Mouse (Mus musculus) layer of hippocampus, adult 11-12 months (tissue): Measurements from ENCODE around the gene Dcun1d4.
A peak's percentile ranks its signal among the peaks of the same experiment; 100 is the strongest.
"Not testable (repeated sequence)": the region's sequence is repeated elsewhere in the genome, so short reads cannot be mapped to it uniquely, and the experiment has no call there.

ENCODE experiments used
- DNase-seq: peaks from one replicate; pipeline ENCODE4 v3.0.0; 2022; ENCODE audit warnings: low spot score

Gene Dcun1d4

GRCm38 (mm10) chr5:73548237-73548636 lies 67.4 kb downstream of the Dcun1d4 start:
- DNase-seq = no peak

- DNase-seq = no peak
These were observed 68.0 kb downstream of the Dcun1d4 start for GRCm38 (mm10) chr5:73548838-73549237.

GRCm38 (mm10) chr5:73551836-73552235 lies 71.0 kb downstream of the Dcun1d4 start:
- DNase-seq = no peak

- no peak for DNase-seq
These were observed 73.1 kb downstream of the Dcun1d4 start for GRCm38 (mm10) chr5:73553903-73554302.

- no peak for DNase-seq
These were observed 74.5 kb downstream of the Dcun1d4 start for GRCm38 (mm10) chr5:73555096-73555852.

GRCm38 (mm10) chr5:73556733-73557425 lies 76.1 kb downstream of the Dcun1d4 start:
- DNase-seq = no peak

GRCm38 (mm10) chr5:73558756-73559155 lies 78.0 kb downstream of the Dcun1d4 start:
- DNase-seq = no peak

- no peak for DNase-seq
These were observed 83.2 kb downstream of the Dcun1d4 start for GRCm38 (mm10) chr5:73564038-73564437.

GRCm38 (mm10) chr5:73566119-73566518 lies 85.3 kb downstream of the Dcun1d4 start:
- DNase-seq = no peak

GRCm38 (mm10) chr5:73566892-73567291 lies 86.1 kb downstream of the Dcun1d4 start:
- DNase-seq = no peak

- DNase-seq = no peak
These were observed 88.4 kb downstream of the Dcun1d4 start for GRCm38 (mm10) chr5:73569181-73569580.

- DNase-seq = no peak
These were observed 90.8 kb downstream of the Dcun1d4 start for GRCm38 (mm10) chr5:73571395-73572156.

- no peak for DNase-seq
These were observed 92.0 kb downstream of the Dcun1d4 start for GRCm38 (mm10) chr5:73572846-73573245.

GRCm38 (mm10) chr5:73573789-73574188 lies 93.0 kb downstream of the Dcun1d4 start:
- DNase-seq = no peak

GRCm38 (mm10) chr5:73574616-73575015 lies 93.8 kb downstream of the Dcun1d4 start:
- DNase-seq = no peak

GRCm38 (mm10) chr5:73576708-73577107 lies 95.9 kb downstream of the Dcun1d4 start:
- no peak for DNase-seq

GRCm38 (mm10) chr5:73578131-73578530 lies 97.3 kb downstream of the Dcun1d4 start:
- DNase-seq = no peak

- DNase-seq = not testable (repeated sequence)
These were observed 103.2 kb downstream of the Dcun1d4 start for GRCm38 (mm10) chr5:73584011-73584410.

GRCm38 (mm10) chr5:73585212-73586115 lies 104.7 kb downstream of the Dcun1d4 start:
- peak; percentile 36 for DNase-seq

GRCm38 (mm10) chr5:73586597-73586996 lies 105.8 kb downstream of the Dcun1d4 start:
- no peak for DNase-seq

GRCm38 (mm10) chr5:73587119-73587518 lies 106.3 kb downstream of the Dcun1d4 start:
- no peak for DNase-seq
